Mouse (Mus musculus) liver, adult (tissue): ENCODE measurements around the gene Prok2.

Source experiments
- GATA4 ChIP-seq: IDR thresholded peaks from 2 replicates; pipeline ENCODE4 v1.6.1; 2014; ENCODE audit warnings: mild to moderate bottlenecking, low read length; ENCODE audit not compliant: insufficient replicate concordance

The Prok2 gene

DNA sequence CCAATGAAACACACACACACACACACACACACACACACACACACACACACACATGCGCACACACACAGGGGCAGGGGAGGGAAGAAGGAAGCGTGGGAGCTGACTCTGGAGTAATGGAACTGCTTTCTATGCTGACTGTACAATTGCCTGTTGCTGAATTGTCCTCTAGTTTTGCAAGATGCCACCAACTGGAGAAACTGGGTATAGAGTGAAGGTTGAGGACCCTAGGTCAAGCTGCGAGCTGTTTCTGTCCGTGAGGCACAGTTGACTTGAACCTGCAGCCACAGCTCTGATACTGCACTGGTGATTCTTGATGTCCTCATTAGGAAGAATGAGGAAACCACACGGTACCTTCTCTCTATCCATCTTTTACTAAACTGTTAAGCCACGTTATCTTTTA is 10.3 kb downstream of the Prok2 start:
- no peak for TF ChIP-seq GATA4

DNA sequence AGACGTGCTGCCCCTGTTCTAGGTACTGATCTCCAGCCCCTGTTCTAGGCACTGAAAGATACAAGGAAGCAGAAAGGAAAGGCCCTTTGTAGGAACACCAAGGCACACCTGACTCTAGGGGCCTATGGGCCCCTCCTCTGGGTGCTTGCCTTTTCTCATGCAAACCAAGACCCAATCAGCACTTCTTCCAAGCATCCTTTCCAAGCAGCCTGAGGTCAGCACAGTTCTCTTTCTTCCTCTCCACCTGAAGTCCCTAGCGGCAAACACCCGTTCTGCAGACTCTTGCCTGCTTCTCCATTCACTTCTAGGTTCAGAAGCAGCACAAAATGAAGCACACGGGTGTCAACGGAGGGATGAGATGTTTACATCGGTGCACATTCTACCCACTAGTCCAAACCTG is 11.0 kb downstream of the Prok2 start:
- no peak for TF ChIP-seq GATA4

DNA sequence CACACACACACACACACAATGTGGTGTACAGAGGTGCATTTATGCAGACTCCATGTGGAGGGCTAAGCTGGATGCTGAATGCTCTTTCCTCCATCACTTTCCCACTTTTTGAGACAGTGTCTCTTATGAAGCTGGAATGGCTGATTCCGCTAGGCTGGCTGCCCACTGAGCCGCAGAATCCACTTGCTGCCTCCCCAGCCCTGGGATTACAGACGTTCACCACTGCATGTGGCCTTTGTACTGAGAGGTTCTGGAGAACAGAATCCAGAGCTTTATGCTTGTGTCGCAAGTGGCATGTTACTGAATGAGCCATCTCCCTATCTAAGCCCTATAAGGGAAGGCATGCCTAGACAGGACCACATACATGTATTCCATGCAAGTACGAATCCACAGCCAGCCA is 12.9 kb downstream of the Prok2 start:
- TF ChIP-seq GATA4, result no peak

DNA sequence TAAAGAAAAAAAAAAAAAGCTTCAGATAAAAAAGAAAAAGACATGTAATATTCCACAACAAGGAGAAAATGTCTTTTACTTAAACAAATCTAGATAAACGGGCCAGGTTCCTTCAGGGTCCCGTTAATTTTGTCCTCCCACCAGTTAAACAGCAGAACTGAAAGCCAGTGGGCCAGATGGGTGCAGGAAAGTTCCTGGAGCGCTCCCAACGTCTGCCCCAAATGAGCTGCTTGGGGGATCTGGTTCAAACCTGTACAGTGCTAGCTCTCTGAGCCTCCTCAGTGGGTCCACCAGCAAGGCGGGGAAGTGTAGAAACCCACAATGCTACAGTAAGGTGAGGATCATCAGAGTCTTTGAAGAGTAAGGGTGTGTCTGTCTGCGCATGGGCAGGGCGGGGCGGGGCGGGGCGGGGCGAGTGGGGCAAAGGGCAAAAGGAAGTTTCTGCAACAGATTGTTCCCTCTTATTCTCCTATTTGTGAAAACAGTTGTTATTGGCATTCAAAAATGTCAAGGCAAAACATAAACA is 14.6 kb downstream of the Prok2 start:
- no peak for TF ChIP-seq GATA4

DNA sequence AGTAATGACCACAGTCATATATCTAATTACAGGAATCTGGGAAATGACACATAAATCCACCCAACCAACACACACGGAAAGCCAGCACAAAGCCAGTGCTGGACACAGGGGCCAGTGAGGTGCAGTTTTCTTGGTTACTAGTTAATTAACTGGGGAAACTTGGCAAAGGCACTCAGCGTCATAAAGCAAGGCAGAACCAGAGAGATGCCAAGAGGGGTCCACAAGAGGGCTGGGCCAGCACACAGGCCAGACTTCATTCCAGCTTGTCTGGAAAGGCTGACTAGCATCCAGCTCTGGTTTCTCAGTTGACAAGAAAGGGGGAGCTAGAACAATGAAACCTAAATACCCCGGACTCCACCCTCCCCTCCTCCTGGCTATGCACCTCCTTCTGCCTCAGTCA is 25.7 kb downstream of the Prok2 start:
- TF ChIP-seq GATA4, result no peak

DNA sequence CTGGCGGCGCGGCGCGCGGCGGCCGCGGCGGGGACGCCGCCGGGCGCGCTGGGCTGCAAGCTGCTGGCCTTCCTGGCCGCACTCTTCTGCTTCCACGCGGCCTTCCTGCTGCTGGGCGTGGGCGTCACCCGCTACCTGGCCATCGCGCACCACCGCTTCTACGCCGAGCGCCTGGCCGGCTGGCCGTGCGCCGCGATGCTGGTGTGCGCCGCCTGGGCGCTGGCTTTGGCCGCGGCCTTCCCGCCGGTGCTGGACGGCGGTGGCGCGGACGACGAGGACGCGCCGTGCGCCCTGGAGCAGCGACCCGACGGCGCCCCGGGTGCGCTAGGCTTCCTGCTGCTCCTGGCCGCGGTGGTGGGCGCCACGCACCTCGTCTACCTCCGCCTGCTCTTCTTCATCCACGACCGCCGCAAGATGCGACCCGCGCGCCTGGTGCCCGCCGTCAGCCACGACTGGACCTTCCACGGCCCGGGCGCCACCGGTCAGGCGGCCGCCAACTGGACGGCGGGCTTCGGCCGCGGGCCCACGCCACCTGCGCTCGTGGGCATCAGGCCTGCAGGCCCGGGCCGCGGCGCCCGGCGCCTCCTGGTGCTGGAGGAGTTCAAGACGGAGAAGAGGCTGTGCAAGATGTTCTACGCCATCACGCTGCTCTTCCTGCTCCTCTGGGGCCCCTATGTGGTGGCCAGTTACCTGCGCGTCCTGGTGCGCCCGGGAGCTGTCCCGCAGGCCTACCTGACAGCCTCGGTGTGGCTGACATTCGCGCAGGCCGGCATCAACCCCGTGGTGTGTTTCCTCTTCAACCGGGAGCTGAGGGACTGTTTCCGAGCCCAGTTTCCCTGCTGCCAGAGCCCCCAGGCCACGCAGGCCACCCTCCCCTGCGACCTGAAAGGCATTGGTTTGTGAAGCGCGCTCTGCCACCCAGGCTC is 33.0 kb downstream of the Prok2 start:
- TF ChIP-seq GATA4, result no peak

DNA sequence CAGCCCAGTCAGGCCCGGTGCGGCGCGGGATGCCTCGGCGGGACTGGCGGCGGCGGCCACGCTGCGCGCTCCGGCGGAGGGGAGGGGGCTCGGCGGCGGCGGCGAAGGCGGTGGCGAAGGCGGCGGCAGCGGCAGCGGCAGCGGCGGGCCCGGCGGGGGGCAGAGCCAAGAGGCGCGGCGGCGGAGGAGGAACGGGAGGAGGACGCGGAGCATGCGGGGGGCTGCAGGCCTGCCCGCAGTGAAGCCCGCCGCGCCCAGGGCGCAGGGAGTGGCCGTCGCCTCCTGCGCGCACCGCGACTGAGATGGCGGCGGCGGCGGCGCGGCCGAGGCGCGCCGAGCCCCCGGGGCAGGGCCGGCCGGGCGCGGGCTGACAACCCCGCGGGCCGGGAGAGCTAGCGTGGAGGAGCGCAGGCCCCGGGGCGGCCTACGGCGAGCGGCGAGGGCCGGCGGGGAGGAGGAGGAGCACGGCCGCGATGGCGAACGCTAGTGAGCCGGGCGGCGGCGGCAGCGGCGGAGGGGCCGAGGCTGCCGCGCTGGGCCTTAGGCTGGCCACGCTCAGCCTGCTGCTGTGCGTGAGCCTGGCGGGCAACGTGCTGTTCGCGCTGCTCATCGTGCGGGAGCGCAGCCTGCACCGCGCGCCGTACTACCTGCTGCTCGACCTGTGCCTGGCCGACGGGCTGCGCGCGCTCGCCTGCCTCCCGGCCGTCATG is 33.8 kb downstream of the Prok2 start, which contains the start of gene Gpr27:
Gene Gpr27 (plus strand): TSS at position 474 of the 710 bp plus-strand sequence.
- no peak for TF ChIP-seq GATA4

DNA sequence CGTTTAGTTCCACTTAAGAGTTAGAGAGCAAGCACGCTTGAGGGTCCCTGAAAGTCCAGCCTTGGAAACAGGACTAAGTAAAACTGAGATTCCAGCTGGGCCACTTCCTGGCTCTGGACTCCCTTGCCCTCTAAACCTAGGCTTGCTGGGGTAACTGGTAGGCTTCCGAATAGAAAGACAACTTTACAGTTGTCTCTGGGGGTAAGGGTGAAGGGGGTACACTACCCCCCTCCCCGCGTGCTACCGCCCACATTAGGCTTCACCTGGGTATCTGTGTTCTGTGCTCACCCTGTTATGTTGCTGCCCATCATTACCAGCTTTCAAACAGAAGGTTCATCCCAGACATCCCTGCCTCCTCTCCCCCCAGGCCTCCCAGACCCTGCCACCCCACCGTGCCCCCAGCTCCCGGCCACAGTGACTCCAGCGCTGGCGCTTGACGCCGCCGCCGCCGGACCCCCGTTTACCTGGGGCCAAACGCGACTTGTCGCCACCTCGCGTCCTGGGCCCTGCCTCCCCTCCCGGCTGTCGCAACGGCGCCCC is 34.5 kb downstream of the Prok2 start:
- TF ChIP-seq GATA4, result no peak

DNA sequence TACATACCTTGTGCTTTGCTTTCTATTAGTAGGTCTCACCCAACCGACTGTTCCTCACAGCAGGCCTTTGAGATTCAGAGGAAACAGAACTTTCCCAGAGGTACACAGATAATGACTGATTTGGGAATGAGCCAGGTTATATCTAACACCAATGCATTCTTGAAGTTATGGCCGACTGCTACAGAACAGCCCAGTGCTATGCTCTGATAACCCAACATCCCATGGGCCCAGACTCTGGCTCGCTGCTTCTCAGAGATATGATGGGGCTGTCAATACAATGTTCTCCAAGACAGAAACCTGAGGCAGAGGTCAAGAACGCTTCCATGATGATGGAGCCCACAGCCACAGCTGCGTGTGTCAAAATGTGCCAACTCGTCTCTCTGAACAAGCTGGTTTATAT is 37.7 kb downstream of the Prok2 start:
- no peak for TF ChIP-seq GATA4

DNA sequence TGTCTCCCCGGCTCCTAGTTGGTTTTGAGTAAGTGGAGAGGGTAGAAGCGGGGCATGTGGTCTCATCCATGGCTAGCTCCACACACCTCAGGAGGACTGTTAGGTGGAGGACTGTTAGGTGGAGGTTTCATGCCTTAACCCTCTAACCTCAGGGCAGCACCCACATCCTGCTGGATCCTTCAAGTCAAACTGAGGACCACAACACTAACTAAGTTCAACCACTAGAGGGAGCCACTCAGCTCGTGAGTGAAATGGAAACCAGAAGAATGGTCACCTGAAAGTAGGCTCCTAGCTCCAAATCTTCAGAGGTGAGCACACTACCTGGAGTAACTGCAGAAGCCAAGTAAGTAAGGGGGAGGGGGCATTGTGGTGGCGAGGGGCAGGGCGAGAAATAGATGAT is 41.3 kb downstream of the Prok2 start:
- no peak for TF ChIP-seq GATA4

DNA sequence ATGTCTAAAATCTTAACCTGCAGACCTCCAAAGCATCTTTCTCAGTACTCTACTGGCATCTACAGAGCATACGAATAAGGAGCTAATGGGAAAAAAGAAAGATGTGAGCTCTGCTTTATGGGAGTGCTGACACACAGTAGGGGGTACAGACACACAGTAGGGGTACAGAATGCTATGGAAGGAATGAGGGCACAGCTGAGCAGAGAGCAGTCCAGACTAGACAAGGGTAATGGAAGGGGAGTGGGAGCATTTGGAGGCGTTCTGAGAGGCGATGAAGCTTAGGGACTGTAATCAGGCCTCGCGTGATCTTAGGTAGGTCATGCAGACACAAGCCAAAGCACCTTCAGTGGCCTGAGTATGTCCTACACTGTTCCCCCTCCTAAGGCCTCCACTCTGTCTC is 42.2 kb downstream of the Prok2 start:
- no peak for TF ChIP-seq GATA4

DNA sequence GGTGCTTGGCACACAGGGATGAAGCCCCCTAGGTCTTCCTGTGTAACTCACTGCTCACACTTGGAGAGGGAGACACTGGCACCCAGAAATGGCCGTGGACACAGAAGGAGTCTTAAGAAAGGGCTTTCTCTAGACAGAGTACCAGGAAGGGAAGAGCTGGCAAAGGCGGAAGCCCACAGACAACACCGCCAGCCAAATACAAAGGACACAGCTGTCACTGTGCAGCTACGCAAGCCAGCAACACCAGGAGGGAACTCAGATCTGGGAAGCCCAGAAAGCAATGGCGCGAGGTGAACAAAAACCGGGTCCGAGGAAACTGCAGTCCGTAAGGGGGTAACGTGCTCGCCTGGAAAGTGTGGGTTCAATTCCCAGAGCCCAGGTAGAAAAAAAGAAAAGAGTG is 48.1 kb downstream of the Prok2 start:
- TF ChIP-seq GATA4, result no peak

DNA sequence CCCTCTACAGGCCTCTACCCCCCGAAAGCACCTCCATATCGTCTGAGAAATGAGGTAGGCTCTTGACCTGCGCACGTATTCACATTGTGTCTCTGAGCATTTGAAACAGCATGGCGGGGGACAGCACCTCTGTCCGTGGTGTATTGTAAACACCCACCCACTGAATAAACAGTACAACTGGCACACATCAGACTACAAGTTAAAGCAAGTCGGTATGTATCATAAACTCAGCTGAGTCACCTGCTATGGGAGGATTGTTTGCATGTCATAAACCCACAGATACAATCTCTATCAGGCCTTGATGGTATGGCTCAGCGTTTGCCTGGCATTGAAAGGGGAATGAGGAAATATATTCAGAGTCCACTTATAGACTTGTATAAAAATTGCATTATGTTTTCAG is 48.9 kb downstream of the Prok2 start:
- TF ChIP-seq GATA4, result no peak

DNA sequence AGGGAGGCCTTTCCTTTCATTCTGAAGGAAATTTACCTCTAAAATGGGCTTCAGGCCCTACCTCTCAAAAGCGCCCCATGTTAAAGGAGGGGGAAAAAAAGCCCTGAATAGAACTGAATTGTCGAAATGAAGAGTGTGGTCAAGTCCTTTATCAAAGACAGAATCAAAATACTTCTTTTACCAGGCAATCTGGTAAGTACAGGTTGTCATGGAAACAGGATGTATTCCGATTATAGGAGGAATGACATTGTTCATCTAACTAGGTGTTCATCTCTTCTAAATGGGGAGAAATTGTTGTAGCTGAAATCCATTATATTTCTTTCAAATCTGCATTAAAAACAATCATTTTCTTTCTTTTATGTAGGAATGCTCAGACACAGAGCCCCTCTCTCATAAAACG is 51.7 kb downstream of the Prok2 start:
- TF ChIP-seq GATA4, result no peak

DNA sequence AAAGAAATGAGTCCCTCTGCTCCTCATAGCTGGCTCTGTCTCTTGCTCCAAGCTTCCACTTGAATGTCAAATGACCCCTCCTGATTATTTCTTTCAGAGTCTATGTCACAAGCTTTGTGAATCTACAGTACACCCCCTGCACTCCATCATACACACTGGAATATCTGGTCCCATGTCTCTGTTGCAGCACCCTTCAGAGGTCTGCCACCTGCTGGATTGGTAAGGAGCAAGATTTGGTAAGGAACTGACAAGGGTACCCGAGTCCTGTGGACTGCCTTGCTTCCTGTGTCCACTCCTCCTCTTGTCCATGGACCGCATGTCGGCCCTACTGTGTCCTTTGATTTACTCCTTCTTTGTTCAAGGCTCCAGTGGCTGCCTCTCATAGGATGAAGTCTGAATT is 54.4 kb downstream of the Prok2 start:
- no peak for TF ChIP-seq GATA4
